Mouse (Mus musculus) stomach, embryonic 16.5 days (tissue): ENCODE results near the gene Kctd17. TPM values are rescaled to one million over a fixed set of nuclear protein-coding genes. Genes with fewer than 3 reads are reported as not detected.
A peak's percentile ranks its signal among the peaks of the same experiment; 100 is the strongest.

Experiments
- ATAC-seq: fragments of 200-750 bp; cut with Nextera tagmentation; 2 replicates; pipeline ENCODE4 v1.8.0; 2017; ENCODE audit warnings: moderate number of reproducible peaks, moderate TSS enrichment; ENCODE audit not compliant: insufficient read depth, low FRiP score
- H3K27ac ChIP-seq: fragments of 300-500 bp; sonication (generic); 2 replicates; pipeline ENCODE4 v1.5.1; 2014; ENCODE audit warnings: low read length
- H3K27me3 ChIP-seq: fragments of 300-500 bp; sonication (generic); 2 replicates; pipeline ENCODE4 v1.6.1; 2014; ENCODE audit warnings: low read length, control low read depth, mixed read lengths; ENCODE audit not compliant: control insufficient read depth, insufficient read depth
- H3K36me3 ChIP-seq: fragments of 300-500 bp; sonication (generic); 2 replicates; pipeline ENCODE4 v1.6.1; 2014; ENCODE audit warnings: low read length; ENCODE audit not compliant: control insufficient read depth, insufficient read depth
- H3K4me1 ChIP-seq: fragments of 300-500 bp; sonication (generic); 2 replicates; pipeline ENCODE4 v1.6.1; 2014; ENCODE audit warnings: low read length, control low read depth, mixed read lengths; ENCODE audit not compliant: control insufficient read depth, insufficient read depth
- H3K4me2 ChIP-seq: fragments of 300-500 bp; sonication (generic); 2 replicates; pipeline ENCODE4 v1.6.1; 2014; ENCODE audit warnings: low read depth, low read length, mixed read lengths
- H3K4me3 ChIP-seq: fragments of 300-500 bp; sonication (generic); replicated peaks from 2 replicates; pipeline ENCODE4 v1.5.1; 2014; ENCODE audit warnings: mild to moderate bottlenecking, low read length
- H3K9ac ChIP-seq: fragments of 300-500 bp; sonication (generic); 2 replicates; pipeline ENCODE4 v1.6.1; 2014; ENCODE audit warnings: low read length
- H3K9me3 ChIP-seq: fragments of 300-500 bp; sonication (generic); replicated peaks from 2 replicates; pipeline ENCODE4 v1.6.1; 2016; ENCODE audit warnings: low read length, control low read depth; ENCODE audit not compliant: control insufficient read depth
- WGBS: fragments of 180-500 bp; shearing (Covaris S2); extraction: QIAGEN DNeasy Blood & Tissue Kit; methylation state at CpG from one replicate; pipeline ENCODE4 v1.1.7; 2014; 5-methylcytosine and 5-hydroxymethylcytosine counted together
- polyA plus RNA-seq: library from polyadenylated mRNA; unstranded; fragments of >200 nt; fragmentation: Nextera tagmentation; extraction: Ambion mirVana; gene quantifications from 2 replicates; pipeline ENCODE4 v1.2.1, GENCODE M21; 2015

Kctd17 gene
- polyA plus RNA-seq, 1 experiment from 2014 or later, result 32.0 TPM

- no peak overlapping the region for H3K4me3 ChIP-seq
- no peak overlapping the region for H3K4me2 ChIP-seq
- H3K4me1 ChIP-seq, result peaks cover 9% of the 10 kb centered on the region
- ATAC-seq, result no peak
- 64% methylated on average over 4 of the region's 4 CpGs for WGBS
- no peaks in the 10 kb centered on the region for H3K9me3 ChIP-seq
- H3K27ac ChIP-seq, result no peak overlapping the region
- H3K27me3 ChIP-seq, result no peaks in the 10 kb centered on the region
- no peaks in the 10 kb centered on the region for H3K36me3 ChIP-seq
- H3K9ac ChIP-seq, result no peak overlapping the region
Measured at GRCm38 (mm10) chr15:78425230-78425629, 3.1 kb upstream of the Kctd17 start.

- H3K9me3 ChIP-seq, result no peaks in the 10 kb centered on the region
- peak overlapping the region; percentile 84 for H3K27ac ChIP-seq
- H3K4me3 ChIP-seq, result peak overlapping the region; percentile 73
- peak overlapping the region; percentile 71 for H3K4me2 ChIP-seq
- ATAC-seq, result no peak
- H3K9ac ChIP-seq, result peak overlapping the region; percentile 81
- WGBS, result 9% methylated on average over 3 of the region's 3 CpGs
- peaks cover 9% of the 10 kb centered on the region for H3K4me1 ChIP-seq
- H3K36me3 ChIP-seq, result no peaks in the 10 kb centered on the region
- no peaks in the 10 kb centered on the region for H3K27me3 ChIP-seq
Measured at GRCm38 (mm10) chr15:78429139-78429459, 735 bp downstream of the Kctd17 start.

GRCm38 (mm10) chr15:78429871-78430622, 1.7 kb downstream of the Kctd17 start:
- Histone ChIP-seq H3K27me3 (no peaks in the 10 kb centered on the region), H3K27ac (peak overlapping the region; percentile 84; the same call in 1 of the 2 replicates), H3K9ac (peak overlapping the region; percentile 81; the same call in 1 of the 2 replicates), H3K9me3 (no peaks in the 10 kb centered on the region), H3K4me1 (peaks cover 9% of the 10 kb centered on the region), H3K36me3 (no peaks in the 10 kb centered on the region), H3K4me2 (peak overlapping the region; percentile 71), H3K4me3 (peak overlapping the region; percentile 73; the same call in 1 of the 2 replicates)
- 76% methylated on average over 13 of the region's 13 CpGs for WGBS
- no peak for ATAC-seq

DNA sequence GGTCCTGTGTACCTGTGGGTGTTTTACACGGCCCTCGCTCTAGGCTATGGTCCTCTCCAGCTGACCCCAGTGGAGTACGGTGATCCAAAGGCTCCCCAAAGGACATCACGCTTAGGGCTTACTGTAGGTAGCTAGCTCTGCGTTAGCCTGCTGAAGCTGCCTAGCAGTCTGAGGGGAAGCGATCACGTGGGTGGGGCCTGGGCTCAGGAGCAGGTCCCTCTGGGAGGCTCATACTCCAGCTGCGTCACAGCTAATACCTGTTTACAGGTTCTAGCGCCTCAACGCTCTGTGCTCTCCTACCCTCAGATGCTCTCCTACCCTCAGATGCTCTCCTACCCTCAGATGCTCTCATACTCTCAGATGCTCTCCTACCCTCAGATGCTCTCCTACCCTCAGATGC, 2.5 kb downstream of the Kctd17 start:
- no peak overlapping the region for H3K9ac ChIP-seq
- 78% methylated on average over 10 of the region's 10 CpGs for WGBS
- peaks cover 9% of the 10 kb centered on the region for H3K4me1 ChIP-seq
- no peak overlapping the region for H3K4me3 ChIP-seq
- no peaks in the 10 kb centered on the region for H3K36me3 ChIP-seq
- no peaks in the 10 kb centered on the region for H3K9me3 ChIP-seq
- H3K4me2 ChIP-seq, result no peak overlapping the region
- ATAC-seq, result no peak
- peak overlapping the region; percentile 35; the same call in 1 of the 2 replicates for H3K27ac ChIP-seq
- no peaks in the 10 kb centered on the region for H3K27me3 ChIP-seq

GRCm38 (mm10) chr15:78431541-78432121, 3.3 kb downstream of the Kctd17 start:
- peaks cover 14% of the 10 kb centered on the region for H3K4me1 ChIP-seq
- H3K36me3 ChIP-seq, result no peaks in the 10 kb centered on the region
- no peak overlapping the region for H3K9ac ChIP-seq
- no peak overlapping the region for H3K27ac ChIP-seq
- H3K4me2 ChIP-seq, result no peak overlapping the region
- H3K4me3 ChIP-seq, result no peak overlapping the region
- H3K27me3 ChIP-seq, result no peaks in the 10 kb centered on the region
- 73% methylated on average over 7 of the region's 7 CpGs for WGBS
- no peaks in the 10 kb centered on the region for H3K9me3 ChIP-seq
- ATAC-seq, result no peak

- WGBS, result 31% methylated on average over 6 of the region's 6 CpGs
- H3K4me2 ChIP-seq, result no peak overlapping the region
- peaks cover 20% of the 10 kb centered on the region for H3K4me1 ChIP-seq
- no peaks in the 10 kb centered on the region for H3K9me3 ChIP-seq
- no peaks in the 10 kb centered on the region for H3K36me3 ChIP-seq
- H3K27ac ChIP-seq, result no peak overlapping the region
- no peaks in the 10 kb centered on the region for H3K27me3 ChIP-seq
- no peak overlapping the region for H3K4me3 ChIP-seq
- H3K9ac ChIP-seq, result no peak overlapping the region
- ATAC-seq, result no peak
Measured at GRCm38 (mm10) chr15:78434896-78435520, 6.6 kb downstream of the Kctd17 start.

GRCm38 (mm10) chr15:78435681-78436080, 7.3 kb downstream of the Kctd17 start:
- Histone ChIP-seq H3K4me3 (no peak overlapping the region), H3K27ac (no peak overlapping the region)
- 79% methylated on average over 11 of the region's 11 CpGs for WGBS

GRCm38 (mm10) chr15:78436380-78437192, 8.2 kb downstream of the Kctd17 start:
- H3K4me3 ChIP-seq, result peak overlapping the region; percentile 34
- 12% methylated on average over 31 of the region's 32 CpGs for WGBS
- no peaks in the 10 kb centered on the region for H3K9me3 ChIP-seq
- peak overlapping the region; percentile 70 for H3K9ac ChIP-seq
- H3K36me3 ChIP-seq, result no peaks in the 10 kb centered on the region
- peaks cover 20% of the 10 kb centered on the region for H3K4me1 ChIP-seq
- H3K27ac ChIP-seq, result peak overlapping the region; percentile 70
- peak; percentile 66 for ATAC-seq
- H3K27me3 ChIP-seq, result no peaks in the 10 kb centered on the region
- peak overlapping the region; percentile 53 for H3K4me2 ChIP-seq

More at GRCm38 (mm10) chr15:78435681-78436080, 7.3 kb downstream of the Kctd17 start:
- no peak for ATAC-seq
- Histone ChIP-seq H3K9me3 (no peaks in the 10 kb centered on the region), H3K9ac (no peak overlapping the region), H3K4me2 (no peak overlapping the region), H3K36me3 (no peaks in the 10 kb centered on the region), H3K27me3 (no peaks in the 10 kb centered on the region), H3K4me1 (peaks cover 20% of the 10 kb centered on the region)
